8 mouse cellular contexts compared by ENCODE assay signal in the genomic region with DNA sequence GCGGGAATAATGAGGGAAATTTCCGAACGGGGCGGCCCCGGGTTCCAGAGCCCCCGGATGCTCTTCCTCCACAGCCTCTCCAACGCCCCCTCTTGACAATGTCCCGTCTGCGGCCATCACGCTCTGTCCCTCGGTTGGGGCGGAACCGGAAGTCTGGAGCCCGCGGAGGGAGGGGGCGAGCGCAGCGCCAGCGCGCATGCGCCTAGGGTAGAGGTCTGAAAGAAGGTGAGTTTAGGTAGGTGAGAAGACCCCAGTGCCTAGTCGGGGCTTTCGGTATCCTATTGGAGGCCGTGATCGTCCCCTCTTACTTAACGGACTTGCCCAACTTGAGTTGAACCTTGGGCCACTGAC. TPM values are rescaled to one million over a fixed set of nuclear protein-coding genes. Genes with fewer than 3 reads are reported as not detected.
A peak's percentile ranks its signal among the peaks of the same experiment; 100 is the strongest.
DNase-seq lines count a peak whose midpoint lies in the region; ATAC-seq and TF ChIP-seq lines count a peak whose summit lies in the region.

Gene Bcdin3d, minus strand, starts transcription at position 155 of the 351 bp plus-strand sequence.

- peak; percentile 71 for ATAC-seq in erythroid progenitor cell, adult 5-6 weeks (replicated peaks; ENCODE audit: low FRiP score, poor library complexity, severe bottlenecking)
- peak; percentile 82 for ATAC-seq in heart, embryonic 15.5 days (replicated peaks; ENCODE audit: insufficient number of reproducible peaks, insufficient read depth, low FRiP score, low read depth)
- peak; percentile 83 for ATAC-seq in liver, embryonic 14.5 days (ENCODE audit: insufficient read depth)
- ATAC-seq in neural tube, embryonic 11.5 days (ENCODE audit: insufficient read depth, low FRiP score, low TSS enrichment), result peak; percentile 90
- ATAC-seq in stomach, postnatal 0 days (ENCODE audit: low FRiP score, low TSS enrichment), result peak; percentile 84

- H3K4me1 ChIP-seq in heart, embryonic 15.5 days (replicated peaks), result peaks cover 25% of the 10 kb centered on the region
- H3K4me1 ChIP-seq in liver, embryonic 14.5 days (replicated peaks; ENCODE audit: control insufficient read depth in 2 of 2, insufficient read depth in 2 of 2, low read length in 1 of 2), result peaks cover 0 to 13% of the 10 kb centered on the region in 2 experiments; a peak in 2 of 4 replicates
- H3K4me1 ChIP-seq in neural tube, embryonic 11.5 days (ENCODE audit: control insufficient read depth, insufficient read depth, low read length), result 0 out of 2 replicates have a peak, but pooled peaks cover 2% of the 10 kb centered on the region
- H3K4me1 ChIP-seq in stomach, postnatal 0 days (replicated peaks; ENCODE audit: control insufficient read depth, insufficient read depth), result no peaks in the 10 kb centered on the region

- TF ChIP-seq EP300 in liver, embryonic 14.5 days (IDR thresholded peaks at IDR 0.05; ENCODE audit: low read depth), result no peak
- no peak for TF ChIP-seq EP300 in stomach, postnatal 0 days (optimal IDR thresholded peaks at IDR 0.05)

- H3K9ac ChIP-seq in heart, embryonic 15.5 days, result peak within 1 kb of the TSS; percentile 89
- H3K9ac ChIP-seq in liver, embryonic 14.5 days (replicated peaks), result peak within 1 kb of the TSS; percentile 76
- peak within 1 kb of the TSS; percentile 77 for H3K9ac ChIP-seq in neural tube, embryonic 11.5 days (ENCODE audit: low read length)
- peak within 1 kb of the TSS; percentile 85 for H3K9ac ChIP-seq in stomach, postnatal 0 days (ENCODE audit: low read length)

- peak; percentile 27; the same call in 1 of the 2 replicates for TF ChIP-seq CTCF in brain, embryonic 14.5 days (IDR thresholded peaks at IDR 0.05; ENCODE audit: borderline replicate concordance, extremely low read depth, insufficient read depth, insufficient read length)
- TF ChIP-seq CTCF in liver, embryonic 14.5 days (IDR thresholded peaks at IDR 0.05; ENCODE audit: low read depth), result peak; percentile 55
- peak; percentile 63 for TF ChIP-seq CTCF in stomach, postnatal 0 days (IDR thresholded peaks at IDR 0.05; ENCODE audit: low read depth)

- H3K9me3 ChIP-seq in heart, embryonic 15.5 days (replicated peaks), result no peaks in the 10 kb centered on the region
- no peaks in the 10 kb centered on the region for H3K9me3 ChIP-seq in liver, embryonic 14.5 days (ENCODE audit: control insufficient read depth, low read length)
- H3K9me3 ChIP-seq in neural tube, embryonic 11.5 days (ENCODE audit: control insufficient read depth, low read length), result no peaks in the 10 kb centered on the region
- H3K9me3 ChIP-seq in stomach, postnatal 0 days (ENCODE audit: control insufficient read depth, low read length), result no peaks in the 10 kb centered on the region

- DNase-seq in CD4-positive, CD25-positive, alpha-beta regulatory T cell, adult 2 months (ENCODE audit: low read depth, low spot score), result peak; percentile 91
- DNase-seq in brain, embryonic 14.5 days (ENCODE audit: low read depth), result peak; percentile 95
- peak; percentile 92 for DNase-seq in kidney, postnatal 14 days
- DNase-seq in liver, embryonic 14.5 days (ENCODE audit: low read depth in 3 of 3, low spot score in 3 of 3), result peak; percentile 51 to 60 (median 57)
- DNase-seq in neural tube, embryonic 11.5 days (ENCODE audit: low spot score), result peak; percentile 95
- peak; percentile 88 for DNase-seq in stomach, postnatal 0 days (ENCODE audit: low spot score)

- H3K36me3 ChIP-seq in heart, embryonic 15.5 days, result no peaks in the 10 kb centered on the region
- H3K36me3 ChIP-seq in liver, embryonic 14.5 days (replicated peaks; ENCODE audit: control insufficient read depth, insufficient read depth, low read depth), result no peaks in the 10 kb centered on the region
- H3K36me3 ChIP-seq in neural tube, embryonic 11.5 days (ENCODE audit: control insufficient read depth, insufficient read depth, low read length), result no peaks in the 10 kb centered on the region
- no peaks in the 10 kb centered on the region for H3K36me3 ChIP-seq in stomach, postnatal 0 days (ENCODE audit: control insufficient read depth, insufficient read depth, low read length)

- peak; percentile 49; the same call in 1 of the 2 replicates for TF ChIP-seq POLR2A in brain, embryonic 14.5 days (IDR thresholded peaks at IDR 0.05; ENCODE audit: borderline replicate concordance, extremely low read depth, insufficient read depth, insufficient read length, poor library complexity, severe bottlenecking)

- peak within 1 kb of the TSS; percentile 86 for H3K4me2 ChIP-seq in heart, embryonic 15.5 days
- peak within 1 kb of the TSS; percentile 85 for H3K4me2 ChIP-seq in liver, embryonic 14.5 days (ENCODE audit: low read depth)
- peak within 1 kb of the TSS; percentile 68 for H3K4me2 ChIP-seq in neural tube, embryonic 11.5 days (ENCODE audit: low read depth)
- peak within 1 kb of the TSS; percentile 65 for H3K4me2 ChIP-seq in stomach, postnatal 0 days (replicated peaks; ENCODE audit: low read depth)

- no peaks in the 10 kb centered on the region for H3K27me3 ChIP-seq in heart, embryonic 15.5 days
- H3K27me3 ChIP-seq in liver, embryonic 14.5 days (ENCODE audit: control insufficient read depth, insufficient read depth, low read length), result no peaks in the 10 kb centered on the region
- no peaks in the 10 kb centered on the region for H3K27me3 ChIP-seq in neural tube, embryonic 11.5 days (ENCODE audit: control insufficient read depth, insufficient read depth, low read length)
- H3K27me3 ChIP-seq in stomach, postnatal 0 days (ENCODE audit: control insufficient read depth, insufficient read depth, low read length), result no peaks in the 10 kb centered on the region

- H3K4me3 ChIP-seq in heart, embryonic 15.5 days, result peak within 1 kb of the TSS; percentile 90
- H3K4me3 ChIP-seq in liver, embryonic 14.5 days (ENCODE audit: insufficient read depth in 1 of 2, low read depth in 2 of 2, low read length in 2 of 2), result peak within 1 kb of the TSS; percentile 78 to 81
- H3K4me3 ChIP-seq in neural tube, embryonic 11.5 days (ENCODE audit: low read depth, low read length), result peak within 1 kb of the TSS; percentile 71
- H3K4me3 ChIP-seq in stomach, postnatal 0 days (ENCODE audit: low read depth, low read length), result peak within 1 kb of the TSS; percentile 79

- H3K27ac ChIP-seq in heart, embryonic 15.5 days, result peak within 1 kb of the TSS; percentile 95
- H3K27ac ChIP-seq in liver, embryonic 14.5 days, result peak within 1 kb of the TSS; percentile 35
- H3K27ac ChIP-seq in neural tube, embryonic 11.5 days (ENCODE audit: low read depth, low read length), result peak within 1 kb of the TSS; percentile 67
- H3K27ac ChIP-seq in stomach, postnatal 0 days (replicated peaks), result peak within 1 kb of the TSS; percentile 90

- WGBS in heart, embryonic 15.5 days, result under 1% methylated on average over 26 of the region's 26 CpGs
- under 1% methylated on average over 26 of the region's 26 CpGs for WGBS in liver, embryonic 14.5 days (ENCODE audit: insufficient replicate concordance)
- WGBS in neural tube, embryonic 11.5 days, result under 1% methylated on average over 26 of the region's 26 CpGs
- WGBS in stomach, postnatal 0 days, result under 1% methylated on average over 26 of the region's 26 CpGs

RNA-seq across cellular contexts. Expression of gene Bcdin3d, which starts in this region (rescaled TPM):
- 15.1 and 15.2 TPM in 2 replicates for polyA plus RNA-seq in brain, embryonic 14.5 days (2012; rRNA removed)
- 1.3 and 1.4 TPM in 2 replicates for total RNA-seq in erythroid progenitor cell, adult 5-6 weeks (2015; ENCODE audit: low replicate concordance)
- total RNA-seq in erythroid progenitor cell, adult 5-6 weeks (2017; ENCODE audit: low replicate concordance), result 0.51 and 1.3 TPM in 2 replicates
- polyA plus RNA-seq in heart, embryonic 15.5 days (2015; fragmentation: Nextera tagmentation; extraction: Ambion mirVana), result 10.8 and 11.7 TPM in 2 replicates
- 3.0 and 3.3 TPM in 2 replicates for polyA plus RNA-seq in liver, embryonic 14.5 days (2012; rRNA removed)
- 5.0 TPM in 2 replicates for polyA plus RNA-seq in liver, embryonic 14.5 days (2014; fragmentation: Nextera tagmentation; extraction: Ambion mirVana)
- 17.6 and 18.1 TPM in 2 replicates for polyA plus RNA-seq in neural tube, embryonic 11.5 days (2014; fragmentation: Nextera tagmentation; extraction: Ambion mirVana)
- polyA plus RNA-seq in stomach, postnatal 0 days (2015; fragmentation: Nextera tagmentation; extraction: Ambion mirVana), result 9.3 and 10.4 TPM in 2 replicates

Comparison
In these comparisons a context has a peak if more than half of its experiments do, and no peak if none do; other contexts are left out.
1. Peak in every context shown above with its lines: DNase-seq, ATAC-seq, H3K4me3 ChIP-seq and H3K27ac ChIP-seq.
2. H3K27ac ChIP-seq: peak in every context shown above with its lines; median percentile 95 in heart, embryonic 15.5 days; 90 in stomach, postnatal 0 days; 67 in neural tube, embryonic 11.5 days; 35 in liver, embryonic 14.5 days.